Mouse (Mus musculus) gastrocnemius, adult 18-20 months (tissue): Measurements from ENCODE around the gene Dlg4. TPM values are rescaled to one million over a fixed set of nuclear protein-coding genes. Genes with fewer than 3 reads are reported as not detected.
"Not testable (repeated sequence)": the region's sequence is repeated elsewhere in the genome, so short reads cannot be mapped to it uniquely, and the experiment has no call there.

Source experiments
- DNase-seq: peaks from one replicate; pipeline ENCODE4 v3.0.0; 2021; ENCODE audit warnings: low spot score
- total RNA-seq, 2 experiments: library from RNA; stranded (reverse); gene quantifications; 2 replicates each; pipeline ENCODE4 v1.2.3; 2021

The Dlg4 gene
- total RNA-seq, 2 experiments from 2014 or later, result 3.4 to 5.3 TPM

DNA sequence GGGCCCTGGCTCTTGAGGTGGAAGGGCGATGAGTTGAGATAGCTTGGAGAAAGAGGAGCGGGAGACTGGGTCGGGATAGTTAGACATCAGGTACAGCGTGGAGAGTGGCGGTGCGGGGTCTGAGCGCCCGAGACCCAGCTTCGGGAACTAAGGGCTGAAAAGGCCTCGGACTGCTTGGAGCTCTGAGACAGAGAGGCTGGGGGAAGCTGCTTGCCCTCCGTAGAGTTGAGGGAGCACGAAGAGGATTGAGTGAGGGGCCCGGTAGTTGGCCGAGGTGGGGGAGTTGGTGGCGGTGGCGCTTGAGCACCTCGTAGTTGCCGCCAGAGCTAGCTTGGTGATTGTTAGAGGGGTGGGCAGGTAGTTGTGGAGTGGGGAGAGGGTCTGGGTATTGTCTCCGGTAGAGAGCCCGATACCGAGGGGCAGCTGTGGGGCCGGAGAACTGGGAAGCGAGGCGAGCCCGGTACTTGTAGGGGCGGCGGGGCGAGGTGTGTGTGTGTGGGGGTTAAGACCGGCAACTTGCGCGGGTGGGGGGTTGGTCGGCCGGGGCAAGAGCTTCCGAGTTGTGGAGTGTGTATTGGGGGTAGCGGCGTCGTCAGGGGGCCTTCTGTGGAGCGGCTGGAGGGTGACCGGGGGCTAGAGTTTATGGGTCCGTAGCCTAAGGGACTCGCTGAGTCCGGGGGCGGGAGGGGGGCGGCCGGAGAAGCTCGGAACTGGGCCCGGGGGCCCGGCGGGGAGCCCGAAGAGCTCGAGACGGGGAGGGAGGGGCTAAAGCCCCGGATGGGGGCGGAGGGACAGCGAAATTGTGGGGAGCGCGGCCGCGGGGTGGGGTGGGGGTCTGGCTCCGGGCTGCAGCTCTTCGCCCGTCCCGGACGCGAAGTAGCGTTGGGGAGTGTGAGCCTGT lies 20.3 kb upstream of the Dlg4 start:
- peak; percentile 43 for DNase-seq

DNA sequence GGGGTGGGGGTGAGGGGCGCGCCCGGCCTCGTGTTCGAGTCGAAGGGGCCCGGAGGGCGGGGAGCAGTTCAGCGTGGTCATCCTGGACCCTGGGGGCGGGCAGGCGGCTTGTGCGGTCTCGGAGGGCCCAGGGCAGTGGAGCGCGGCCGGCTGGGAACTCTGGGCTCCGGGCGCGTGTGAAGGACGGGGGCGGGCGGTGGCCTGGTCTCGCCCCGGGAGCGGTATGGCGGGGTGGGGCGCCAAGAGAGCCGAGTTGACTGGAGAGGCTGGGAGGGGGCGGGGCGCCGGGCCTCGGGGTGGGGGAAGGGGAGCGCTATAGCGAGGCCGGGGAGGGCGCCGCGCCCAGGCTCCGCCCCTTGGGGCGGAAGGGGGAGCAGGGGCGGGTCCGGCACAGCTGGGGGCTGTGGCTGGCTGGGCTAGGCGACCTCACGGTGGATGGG lies 19.7 kb upstream of the Dlg4 start:
- peak; percentile 90 for DNase-seq

DNA sequence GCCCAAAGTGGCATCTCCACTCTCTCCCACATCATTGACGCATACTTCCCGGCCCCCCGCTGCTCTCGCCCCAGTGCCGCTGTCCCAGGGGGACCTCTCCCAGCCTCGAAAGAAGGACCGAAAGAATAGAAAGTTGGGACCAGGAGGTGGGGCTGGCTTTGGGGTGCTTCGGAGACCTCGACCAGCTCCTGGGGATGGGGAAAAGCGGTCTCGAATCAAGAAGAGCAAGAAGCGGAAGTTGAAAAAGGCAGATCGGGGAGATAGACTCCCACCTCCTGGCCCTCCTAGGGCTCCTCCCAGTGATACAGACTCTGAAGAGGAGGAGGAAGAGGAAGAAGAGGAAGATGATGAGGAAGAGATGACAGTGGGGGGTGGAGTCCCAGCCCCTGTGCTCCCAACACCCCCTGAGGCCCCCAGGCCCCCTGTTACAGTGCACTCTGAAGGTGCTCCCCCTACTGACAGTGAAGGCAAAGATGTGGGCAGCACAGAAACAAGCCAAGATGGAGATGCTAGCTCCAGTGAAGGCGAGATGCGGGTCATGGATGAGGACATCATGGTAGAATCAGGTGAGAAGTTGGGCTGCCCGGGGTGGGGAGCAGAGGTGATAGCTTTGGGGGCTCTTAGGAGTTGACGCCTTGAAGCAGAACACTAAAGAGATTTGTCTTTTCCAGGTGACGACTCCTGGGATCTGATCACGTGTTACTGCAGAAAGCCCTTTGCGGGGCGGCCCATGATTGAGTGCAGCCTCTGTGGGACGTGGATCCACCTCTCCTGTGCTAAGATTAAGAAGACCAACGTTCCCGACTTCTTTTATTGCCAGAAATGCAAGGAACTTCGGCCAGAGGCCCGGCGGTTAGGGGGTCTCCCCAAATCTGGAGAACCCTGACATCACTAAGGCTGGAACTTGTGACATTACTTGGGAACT lies 17.9 kb upstream of the Dlg4 start:
- DNase-seq, result no peak

DNA sequence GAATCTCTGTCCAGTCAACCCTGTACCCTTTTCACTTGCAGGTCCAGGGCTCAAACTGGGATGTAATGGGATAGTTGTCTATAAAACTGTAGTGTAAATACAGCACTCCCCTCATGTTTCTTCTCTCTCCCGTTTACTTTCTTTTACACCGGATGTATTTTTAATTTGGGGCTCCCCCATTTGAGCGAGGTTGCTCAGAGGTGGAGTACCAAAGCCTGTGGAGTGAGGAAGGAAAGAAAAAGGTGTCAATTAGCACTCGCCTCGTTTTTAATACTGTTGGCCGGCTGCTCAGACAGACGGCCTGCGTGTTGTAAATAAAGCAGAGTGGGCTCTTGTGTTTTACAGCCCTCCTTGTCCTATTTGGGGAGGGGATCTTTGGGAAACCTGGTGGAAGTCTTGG lies 17.1 kb upstream of the Dlg4 start:
- DNase-seq, result no peak

DNA sequence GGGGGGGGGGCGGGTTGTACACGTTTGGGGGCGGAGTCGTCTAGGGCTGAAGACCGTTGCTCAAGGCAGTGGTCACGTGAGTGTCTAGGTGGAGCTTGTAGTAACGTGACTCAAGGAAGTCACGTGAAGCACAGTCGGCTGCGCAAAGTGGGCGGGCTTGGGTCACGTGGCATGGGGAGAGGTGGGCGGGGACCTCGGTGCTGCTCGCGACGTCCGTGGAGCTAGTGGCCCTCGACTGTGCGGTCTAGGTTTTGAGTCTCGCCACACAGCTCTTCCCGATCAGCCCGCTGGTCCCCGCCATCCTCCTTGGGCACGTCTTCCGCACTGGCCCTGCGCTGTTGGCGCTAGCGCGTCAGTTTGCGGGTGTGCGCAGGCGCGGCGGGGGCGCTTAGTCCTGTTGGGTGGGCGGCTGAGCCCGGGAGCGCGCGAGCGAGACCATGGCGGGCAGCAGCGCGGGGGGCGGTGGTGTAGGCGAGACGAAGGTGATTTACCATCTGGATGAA lies 16.3 kb upstream of the Dlg4 start, which contains the start of gene Dvl2:
TSS of gene Dvl2 (plus strand) at position 200 of the 503 bp plus-strand sequence.
- peak; percentile 92 for DNase-seq

GRCm38 (mm10) chr11:70001159-70001558 lies 15.6 kb upstream of the Dlg4 start:
- no peak for DNase-seq

- DNase-seq, result no peak
Measured at GRCm38 (mm10) chr11:70001865-70002264, 14.9 kb upstream of the Dlg4 start.

DNA sequence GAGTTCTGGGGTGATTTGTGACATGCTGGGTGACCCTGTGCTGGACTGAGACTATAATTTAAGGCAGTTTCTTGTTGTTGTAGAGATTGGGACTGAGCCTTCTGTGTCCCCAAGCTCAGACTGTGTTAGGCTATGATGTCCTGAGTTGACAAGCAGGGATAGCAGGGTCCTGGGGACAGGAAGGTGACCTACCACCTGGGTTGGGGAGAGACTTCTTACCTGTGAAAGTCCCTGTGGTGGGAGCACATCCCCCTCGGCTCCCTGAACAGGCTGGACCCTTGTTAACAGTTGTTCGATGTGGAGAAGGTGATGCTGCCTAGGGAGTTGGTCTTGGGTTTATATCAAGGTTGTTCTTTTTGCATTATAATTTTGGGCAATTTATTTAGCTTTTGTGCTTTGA lies 14.3 kb upstream of the Dlg4 start:
- DNase-seq, result no peak

GRCm38 (mm10) chr11:70005521-70005920 lies 11.2 kb upstream of the Dlg4 start:
- DNase-seq, result no peak

DNA sequence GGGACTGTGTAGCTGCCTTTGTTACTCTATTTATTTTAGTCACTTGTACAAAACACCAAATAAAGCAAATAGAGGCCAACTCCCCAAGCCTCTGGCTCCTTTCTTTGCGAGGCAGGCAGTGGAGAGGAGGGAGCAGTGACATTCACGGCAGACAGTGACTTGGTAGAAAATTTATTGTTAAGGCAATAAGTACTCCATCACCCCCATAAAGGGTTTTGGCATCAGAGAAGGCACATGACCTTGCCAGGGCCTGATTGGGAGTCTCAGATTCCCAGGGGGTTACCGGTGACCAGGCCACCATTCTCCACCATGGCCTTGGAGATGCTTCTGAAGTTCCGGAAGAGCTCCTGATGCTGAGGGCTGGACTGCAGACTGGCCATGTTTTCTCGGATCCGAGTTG lies 6.7 kb upstream of the Dlg4 start:
- no peak for DNase-seq

DNA sequence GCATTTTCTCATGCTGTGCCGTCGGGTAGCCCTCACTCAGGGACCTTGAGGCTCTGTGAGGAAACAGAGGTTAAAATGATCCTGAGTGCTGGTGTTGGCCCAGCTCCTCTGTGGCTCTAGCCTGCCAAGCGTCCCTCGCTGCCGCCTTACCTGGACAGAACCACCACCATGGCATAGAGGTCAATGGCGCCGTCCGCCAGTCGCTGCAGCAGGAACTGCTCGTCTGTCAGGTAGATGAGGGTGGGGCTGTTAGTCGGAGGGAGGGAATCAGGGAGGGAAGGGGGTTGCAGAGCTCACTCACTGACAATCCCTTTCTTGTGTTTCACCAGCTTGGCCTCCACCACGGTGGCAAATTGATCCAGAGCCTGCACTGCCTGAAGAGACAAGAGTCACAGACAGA lies 6.2 kb upstream of the Dlg4 start:
- DNase-seq, result no peak

DNA sequence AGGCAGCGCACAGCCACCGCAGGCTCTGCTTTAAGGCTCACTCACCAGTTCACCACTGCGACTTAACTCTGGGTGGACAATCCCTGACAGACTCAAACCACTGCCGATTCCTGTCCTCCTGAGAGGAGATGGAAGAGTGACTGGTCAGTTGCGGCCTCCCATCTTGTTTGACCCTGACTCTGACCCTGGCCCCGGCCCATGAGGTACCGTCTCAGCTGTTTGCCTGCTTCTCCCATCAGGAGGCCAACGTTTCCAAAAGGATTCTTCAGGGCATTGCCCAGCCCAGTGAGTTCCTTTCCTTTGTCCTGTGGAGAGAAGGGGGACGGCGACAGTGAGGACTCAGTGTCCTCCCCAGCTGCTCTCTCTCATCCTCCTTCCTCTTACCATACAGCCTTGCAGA lies 5.8 kb upstream of the Dlg4 start:
- DNase-seq, result no peak

DNA sequence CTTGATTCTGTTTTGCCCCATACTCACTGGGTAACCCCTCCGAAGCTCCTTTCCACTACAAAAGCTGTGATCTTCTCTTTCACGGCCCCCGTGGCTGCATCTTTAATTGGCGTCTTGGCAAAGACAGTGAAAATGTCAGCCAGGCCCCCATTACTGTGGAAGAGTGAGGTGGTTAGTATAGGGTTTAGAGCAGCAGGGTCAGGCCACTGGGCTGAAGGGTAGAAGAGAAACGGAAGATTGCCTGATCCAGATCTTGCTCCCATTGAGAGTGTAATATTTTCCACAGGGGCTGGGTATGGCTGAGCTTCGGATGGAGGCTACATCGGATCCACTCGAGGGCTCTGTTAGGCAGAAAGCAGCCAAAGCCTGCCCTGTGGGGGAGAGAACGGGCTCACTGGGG lies 3.8 kb upstream of the Dlg4 start:
- DNase-seq, result no peak

- no peak for DNase-seq
Measured at GRCm38 (mm10) chr11:70013408-70013807, 3.3 kb upstream of the Dlg4 start.

GRCm38 (mm10) chr11:70014051-70014450 lies 2.7 kb upstream of the Dlg4 start:
- no peak for DNase-seq

DNA sequence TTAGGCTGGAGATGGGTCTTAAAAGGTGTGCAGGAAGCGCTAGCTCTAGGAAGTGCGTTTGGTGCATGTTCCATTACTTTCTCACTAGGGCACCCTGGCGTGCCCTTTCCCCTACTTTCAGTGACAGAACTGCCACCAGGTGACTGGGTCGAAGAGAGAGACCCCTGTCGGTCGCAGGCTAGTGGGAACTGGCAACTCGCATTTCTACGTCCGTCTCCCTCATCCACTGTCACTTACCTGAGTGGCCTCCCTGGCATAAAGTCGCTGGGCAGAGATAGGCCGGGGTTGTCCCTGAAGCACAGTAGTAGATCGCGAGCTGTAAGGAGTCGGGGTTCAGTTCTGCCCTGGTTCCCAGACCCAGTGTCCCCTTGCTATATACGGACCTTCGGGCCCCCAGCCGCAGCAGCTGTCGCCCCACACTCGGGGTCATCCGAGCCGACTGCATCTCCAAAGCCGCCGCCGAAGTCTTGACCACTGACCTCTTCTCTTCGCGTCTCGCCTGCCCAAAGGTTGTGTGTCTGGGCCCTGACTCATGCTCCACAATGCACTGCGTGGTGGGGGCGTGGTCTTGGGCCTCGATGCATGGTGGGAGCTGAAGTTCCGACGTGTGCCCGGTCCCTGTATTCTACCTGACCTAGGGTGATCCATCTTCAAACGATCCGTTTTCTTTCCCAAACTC lies 1.7 kb upstream of the Dlg4 start, which contains the start of gene Acadvl:
TSS of gene Acadvl (minus strand) at position 532 of the 679 bp plus-strand sequence.
- DNase-seq, result peak; percentile 92

GRCm38 (mm10) chr11:70015677-70016076 lies 1.1 kb upstream of the Dlg4 start:
- no peak for DNase-seq

DNA sequence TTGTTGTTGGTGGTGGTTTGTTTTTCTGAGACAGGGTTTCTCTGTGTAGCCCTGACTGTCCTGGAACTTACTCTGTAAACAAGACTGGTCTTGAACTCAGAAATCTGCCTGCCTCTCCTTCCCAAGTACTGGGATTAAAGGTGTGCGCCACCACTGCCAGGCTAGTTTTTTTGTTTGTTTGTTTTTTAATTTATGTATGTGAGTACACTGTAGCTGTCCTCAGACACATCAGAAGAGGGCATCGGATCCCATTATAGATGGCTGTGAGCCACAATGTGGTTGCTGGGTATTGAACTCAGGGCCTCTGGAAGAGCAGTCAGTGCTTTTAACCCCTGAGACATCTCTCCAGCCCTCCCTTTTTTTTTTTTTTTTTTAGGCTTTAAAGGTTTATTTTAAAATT lies 565 bp upstream of the Dlg4 start:
- not testable (repeated sequence) for DNase-seq

DNA sequence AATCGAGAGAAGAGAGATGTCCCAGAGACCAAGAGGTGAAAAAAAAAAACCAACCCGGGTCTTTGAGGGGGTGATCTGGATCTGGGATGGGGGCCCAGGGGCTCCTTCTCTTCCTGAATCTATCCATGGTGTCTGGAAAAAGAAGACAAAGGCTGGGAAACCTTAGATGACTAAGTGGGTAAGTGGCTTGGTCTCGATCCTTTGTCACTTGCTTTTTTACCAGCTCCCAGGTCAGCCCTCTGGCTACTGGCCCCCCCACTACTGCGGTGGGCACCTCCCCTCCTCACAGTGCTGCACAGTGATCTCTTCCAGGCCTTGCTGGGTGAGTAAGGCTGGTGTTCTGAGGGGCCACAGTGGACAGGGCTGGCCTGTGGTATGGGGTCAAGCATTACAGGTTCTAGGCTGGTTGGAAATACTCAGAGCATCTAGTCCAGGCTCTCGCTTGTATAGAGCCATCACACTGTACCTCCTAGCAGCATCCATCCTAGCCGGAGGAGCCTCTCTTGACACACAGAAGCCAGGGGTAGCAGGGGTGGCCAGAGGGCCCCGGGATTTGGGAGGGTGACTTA lies 541 bp downstream of the Dlg4 start:
- DNase-seq, result no peak

GRCm38 (mm10) chr11:70018131-70018990 lies 1.6 kb downstream of the Dlg4 start:
- DNase-seq, result no peak
